Mouse (Mus musculus): ENCODE measurements around the gene Tmem179b. TPM values are rescaled to one million over a fixed set of nuclear protein-coding genes. Genes with fewer than 3 reads are reported as not detected.
"Not testable (repeated sequence)": the region's sequence is repeated elsewhere in the genome, so short reads cannot be mapped to it uniquely, and the experiment has no call there.

Gene Tmem179b
- polyA plus RNA-seq, 1 experiment from 2014 or later: 81.7 TPM

DNA sequence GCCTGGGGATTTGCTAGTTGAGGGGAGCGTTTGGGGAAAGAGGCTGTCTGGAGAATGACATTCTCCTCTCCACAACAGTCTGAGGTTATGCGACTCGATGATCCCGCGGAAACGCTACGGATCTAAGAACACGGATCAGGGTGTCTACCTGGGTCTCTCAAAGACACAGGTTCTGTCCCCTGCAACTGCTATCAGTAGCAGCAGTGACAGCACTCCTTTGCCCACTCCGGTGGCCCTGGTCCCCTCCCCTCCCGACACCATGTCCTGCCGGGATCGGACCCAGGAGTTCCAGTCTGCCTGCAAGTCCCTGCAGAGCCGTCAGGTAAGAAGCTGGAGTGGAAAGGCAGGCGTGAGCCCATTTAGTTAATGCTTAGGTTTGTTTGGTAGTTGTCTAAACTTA lies 32.1 kb downstream of the Tmem179b start:
- ATAC-seq (ENCODE audit: insufficient number of reproducible peaks, low FRiP score, low TSS enrichment, low read depth): no peak
- Histone ChIP-seq H3K4me3 (peak overlapping the region; percentile 88), H3K4me1 (peaks cover 28% of the 10 kb centered on the region), H3K27me3 (no peaks in the 10 kb centered on the region), H3K9ac (peak overlapping the region; percentile 90), H3K4me2 (peak overlapping the region; percentile 71), H3K27ac (peak overlapping the region; percentile 99), H3K36me3 (peaks cover 78% of the 10 kb centered on the region), H3K9me3 (no peaks in the 10 kb centered on the region)
- 18% methylated on average over 14 of the region's 14 CpGs for WGBS

DNA sequence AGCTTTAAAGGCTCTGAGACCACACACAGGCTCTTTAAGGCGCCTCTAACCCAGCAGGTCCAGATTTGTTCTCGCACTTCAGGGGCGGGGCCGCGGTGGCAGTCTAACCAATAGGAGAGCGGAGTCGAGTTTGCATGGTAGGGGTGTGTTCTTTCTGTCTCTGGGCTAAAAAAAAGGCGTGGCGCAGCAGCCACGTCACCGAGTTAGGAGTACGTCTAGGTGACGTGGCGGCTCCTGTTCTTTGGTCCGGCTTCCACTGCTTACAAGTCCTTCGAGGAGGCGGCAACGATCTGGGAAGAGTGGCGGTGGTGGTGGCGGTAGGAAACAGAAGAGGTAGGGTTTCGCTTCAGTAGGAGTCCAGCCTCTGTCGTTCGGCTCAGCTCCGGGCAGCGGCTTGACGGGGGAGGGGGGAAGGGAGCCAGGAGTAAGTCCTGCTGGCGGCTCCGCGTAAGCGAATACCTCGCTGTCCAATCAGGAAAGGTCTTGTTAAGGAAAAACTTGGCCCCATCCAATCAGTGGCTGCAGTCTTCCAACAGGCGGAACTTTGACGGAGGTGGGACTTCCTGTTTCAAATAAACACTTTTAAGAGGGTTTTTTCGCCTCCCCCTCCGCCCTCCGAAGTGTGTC lies 32.9 kb downstream of the Tmem179b start, which contains the start of gene Stx5a:
Gene Stx5a, plus strand, starts transcription at position 171 of the 627 bp plus-strand sequence.
- H3K9me3 ChIP-seq: no peaks in the 10 kb centered on the region
- peak within 1 kb of the TSS; percentile 88 for H3K4me3 ChIP-seq
- peak within 1 kb of the TSS; percentile 99 for H3K27ac ChIP-seq
- peak within 1 kb of the TSS; percentile 90 for H3K9ac ChIP-seq
- no peaks in the 10 kb centered on the region for H3K27me3 ChIP-seq
- peak within 1 kb of the TSS; percentile 71 for H3K4me2 ChIP-seq
- WGBS: under 1% methylated on average over 36 of the region's 36 CpGs
- ATAC-seq (ENCODE audit: insufficient number of reproducible peaks, low FRiP score, low TSS enrichment, low read depth): peak; percentile 96
- peaks cover 34% of the 10 kb centered on the region for H3K4me1 ChIP-seq
- peaks cover 70% of the 10 kb centered on the region for H3K36me3 ChIP-seq

DNA sequence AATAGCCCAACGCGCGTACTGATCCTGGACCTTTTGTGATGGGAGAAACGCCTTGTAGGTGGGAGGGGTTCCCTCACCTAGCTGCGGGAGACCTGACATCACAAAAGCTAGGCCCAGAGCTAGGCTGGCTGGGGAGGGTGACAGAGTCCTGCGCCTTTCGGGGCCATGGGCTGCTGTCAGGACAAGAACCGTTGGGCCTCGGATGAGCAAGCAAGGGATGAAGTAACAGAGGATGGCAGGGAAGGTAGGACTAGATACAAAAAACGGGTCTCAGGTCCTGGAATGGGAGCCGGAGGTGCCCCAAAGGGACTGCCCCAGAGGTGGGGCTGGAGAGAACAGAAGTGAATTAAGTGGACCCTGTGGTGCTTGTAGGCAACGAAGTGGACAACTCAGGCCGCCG lies 33.7 kb downstream of the Tmem179b start, which contains the start of gene 1700092M07Rik:
Gene 1700092M07Rik, plus strand, starts transcription at position 116 of the 400 bp plus-strand sequence.
- H3K27ac ChIP-seq: peak within 1 kb of the TSS; percentile 99
- WGBS: 66% methylated on average over 14 of the region's 14 CpGs
- H3K9ac ChIP-seq: peak within 1 kb of the TSS; percentile 90
- no peak; the same call in 1 of the 2 replicates for ATAC-seq (ENCODE audit: insufficient number of reproducible peaks, low FRiP score, low TSS enrichment, low read depth)
- H3K4me3 ChIP-seq: peak within 1 kb of the TSS; percentile 88
- peaks cover 63% of the 10 kb centered on the region for H3K36me3 ChIP-seq
- H3K4me2 ChIP-seq: peak within 1 kb of the TSS; percentile 45
- H3K9me3 ChIP-seq: no peaks in the 10 kb centered on the region
- no peaks in the 10 kb centered on the region for H3K27me3 ChIP-seq
- peaks cover 34% of the 10 kb centered on the region for H3K4me1 ChIP-seq

DNA sequence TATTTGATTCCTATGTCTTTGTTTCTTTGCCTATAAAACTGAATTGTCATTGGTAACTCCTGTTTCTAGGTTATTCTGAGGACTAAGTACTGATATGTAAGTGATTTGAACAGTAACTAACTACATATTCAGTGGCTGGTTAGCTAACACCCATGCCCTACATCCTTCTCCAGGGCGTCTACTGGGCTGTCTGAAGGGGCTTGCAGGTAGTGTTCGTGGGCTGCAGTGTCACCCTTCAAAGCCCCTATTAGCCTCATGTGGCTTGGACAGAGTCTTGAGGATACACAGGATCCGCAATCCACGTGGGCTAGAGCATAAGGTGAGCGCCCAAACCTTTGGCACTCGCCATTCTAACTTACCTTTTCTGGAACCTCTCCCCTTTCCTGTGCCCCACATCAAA lies 34.6 kb downstream of the Tmem179b start:
- H3K27ac ChIP-seq: no peak overlapping the region
- H3K4me1 ChIP-seq: peaks cover 40% of the 10 kb centered on the region
- no peaks in the 10 kb centered on the region for H3K9me3 ChIP-seq
- ATAC-seq (ENCODE audit: insufficient number of reproducible peaks, low FRiP score, low TSS enrichment, low read depth): no peak
- H3K36me3 ChIP-seq: peaks cover 53% of the 10 kb centered on the region
- H3K4me2 ChIP-seq: no peak overlapping the region
- H3K9ac ChIP-seq: no peak overlapping the region
- no peaks in the 10 kb centered on the region for H3K27me3 ChIP-seq
- H3K4me3 ChIP-seq: no peak overlapping the region
- WGBS: 95% methylated on average over 6 of the region's 6 CpGs

DNA sequence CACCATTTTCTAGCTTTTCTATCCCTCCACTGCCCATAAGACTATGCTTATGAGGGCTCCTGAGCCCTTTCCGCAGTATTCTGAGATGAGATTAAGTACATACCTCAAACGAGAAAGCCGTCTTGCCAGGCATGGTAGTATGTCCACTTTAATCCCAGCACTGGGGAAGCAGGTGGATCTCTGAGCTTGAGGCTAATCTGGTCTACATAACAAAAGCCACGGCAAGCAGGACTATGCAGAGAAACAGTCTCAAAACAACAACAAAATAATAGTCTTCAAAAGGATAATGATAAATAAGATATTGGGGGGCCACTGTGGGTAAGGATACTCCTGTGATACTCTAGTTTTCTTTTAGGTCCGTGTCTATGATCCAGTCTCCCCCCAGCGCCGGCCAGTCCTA lies 35.4 kb downstream of the Tmem179b start:
- no peak for ATAC-seq (ENCODE audit: insufficient number of reproducible peaks, low FRiP score, low TSS enrichment, low read depth)
- Histone ChIP-seq H3K27me3 (no peaks in the 10 kb centered on the region), H3K4me3 (no peak overlapping the region), H3K9ac (no peak overlapping the region), H3K4me1 (peaks cover 40% of the 10 kb centered on the region), H3K27ac (no peak overlapping the region), H3K9me3 (no peaks in the 10 kb centered on the region), H3K4me2 (no peak overlapping the region), H3K36me3 (peaks cover 47% of the 10 kb centered on the region)
- WGBS: 92% methylated on average over 7 of the region's 7 CpGs

DNA sequence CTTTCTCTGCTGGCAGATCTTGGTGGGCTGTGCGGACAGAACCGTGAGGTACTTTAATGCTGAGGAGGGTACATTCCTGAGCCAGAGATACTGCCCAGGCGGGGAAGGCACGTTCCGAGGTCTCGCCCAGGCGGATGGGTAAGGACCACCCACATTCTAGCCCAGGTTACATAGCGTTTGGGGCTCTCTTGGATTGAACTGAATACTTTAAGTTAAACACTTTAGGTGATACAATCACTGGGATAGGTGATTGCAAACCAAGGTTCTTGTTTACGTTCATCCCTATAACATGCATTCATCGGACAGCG lies 38.2 kb downstream of the Tmem179b start:
- Histone ChIP-seq H3K4me2 (peak overlapping the region; percentile 69), H3K36me3 (peaks cover 33% of the 10 kb centered on the region), H3K9ac (peak overlapping the region; percentile 69), H3K9me3 (no peaks in the 10 kb centered on the region), H3K4me3 (peak overlapping the region; percentile 84), H3K27me3 (no peaks in the 10 kb centered on the region), H3K27ac (peak overlapping the region; percentile 47), H3K4me1 (peaks cover 27% of the 10 kb centered on the region)
- no peak for ATAC-seq (ENCODE audit: insufficient number of reproducible peaks, low FRiP score, low TSS enrichment, low read depth)
- WGBS: 2% methylated on average over 11 of the region's 11 CpGs

DNA sequence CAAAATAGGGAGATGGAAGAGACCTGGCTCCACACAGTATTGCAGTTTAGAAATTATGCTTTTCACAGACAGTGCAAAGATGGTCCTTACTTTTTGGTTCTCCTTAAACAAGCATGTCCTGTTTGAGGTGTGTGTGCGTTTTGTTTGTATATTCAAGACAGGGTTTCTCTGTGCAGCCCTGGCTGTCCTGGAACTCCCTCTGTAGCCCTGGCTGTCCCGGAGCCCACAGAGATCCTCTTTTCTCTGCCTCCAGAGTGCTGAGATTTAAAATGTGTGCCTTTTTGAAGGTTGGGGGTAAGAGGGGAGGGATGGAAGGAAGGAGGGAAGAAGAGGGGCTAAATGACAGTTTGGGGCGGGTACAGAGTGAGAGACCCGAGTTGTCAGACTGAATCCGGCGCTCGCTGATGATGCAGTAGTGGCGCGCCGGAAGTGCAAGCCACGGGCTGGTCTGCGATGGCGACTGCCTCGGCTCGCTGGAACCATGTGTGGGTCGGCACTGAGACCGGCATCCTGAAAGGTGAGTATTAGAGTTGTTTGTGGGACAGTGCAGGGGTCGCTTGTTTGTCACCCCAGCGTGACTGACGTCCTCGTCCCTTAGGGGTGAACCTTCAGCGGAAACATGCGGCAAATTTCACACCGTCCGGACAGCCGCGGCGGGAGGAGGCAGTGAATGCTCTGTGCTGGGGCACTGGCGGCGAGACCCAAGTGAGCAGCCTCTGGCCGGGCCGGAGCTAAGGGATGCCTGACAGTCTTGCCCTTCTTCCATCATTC lies 38.7 kb downstream of the Tmem179b start, which contains the start of gene Wdr74:
Gene Wdr74, plus strand, starts transcription at position 439 of the 771 bp plus-strand sequence.
- under 1% methylated on average over 32 of the region's 32 CpGs for WGBS

DNA sequence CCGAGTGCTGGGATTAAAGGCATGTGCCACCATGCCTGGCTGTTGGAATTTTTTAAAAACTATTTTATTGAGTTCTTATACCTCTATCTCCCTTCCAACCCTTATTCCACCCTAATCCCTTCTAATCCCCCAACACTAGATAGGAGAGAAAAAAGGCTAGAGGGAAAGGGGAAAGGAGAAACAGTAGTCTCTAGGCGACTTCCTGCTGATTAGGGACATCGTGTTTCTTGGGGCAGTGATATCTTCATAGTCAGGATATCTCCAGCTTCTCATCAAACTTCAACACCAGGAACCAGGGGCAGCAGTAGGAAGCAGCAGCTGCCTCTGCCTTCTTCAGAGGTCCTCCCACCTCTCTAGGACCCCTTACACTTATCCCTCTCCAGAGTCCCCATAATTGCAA lies 39.9 kb downstream of the Tmem179b start:
- 72% methylated on average over 3 of the region's 3 CpGs for WGBS
- peaks cover 18% of the 10 kb centered on the region for H3K36me3 ChIP-seq
- ATAC-seq (ENCODE audit: insufficient number of reproducible peaks, low FRiP score, low TSS enrichment, low read depth): no peak
- H3K9ac ChIP-seq: no peak overlapping the region
- H3K27ac ChIP-seq: no peak overlapping the region
- no peaks in the 10 kb centered on the region for H3K9me3 ChIP-seq
- H3K4me3 ChIP-seq: no peak overlapping the region
- H3K27me3 ChIP-seq: no peaks in the 10 kb centered on the region
- H3K4me2 ChIP-seq: no peak overlapping the region
- peaks cover 18% of the 10 kb centered on the region; the same call in 1 of the 2 replicates for H3K4me1 ChIP-seq

More for the DNA sequence above, 38.7 kb downstream of the Tmem179b start, which contains the start of gene Wdr74:
- Histone ChIP-seq H3K36me3 (peaks cover 31% of the 10 kb centered on the region), H3K9ac (peak within 1 kb of the TSS; percentile 69), H3K4me3 (peak within 1 kb of the TSS; percentile 84), H3K27me3 (no peaks in the 10 kb centered on the region), H3K4me2 (peak within 1 kb of the TSS; percentile 69), H3K9me3 (no peaks in the 10 kb centered on the region), H3K4me1 (peaks cover 21% of the 10 kb centered on the region), H3K27ac (peak within 1 kb of the TSS; percentile 47)
- peak; percentile 90 for ATAC-seq (ENCODE audit: insufficient number of reproducible peaks, low FRiP score, low TSS enrichment, low read depth)

DNA sequence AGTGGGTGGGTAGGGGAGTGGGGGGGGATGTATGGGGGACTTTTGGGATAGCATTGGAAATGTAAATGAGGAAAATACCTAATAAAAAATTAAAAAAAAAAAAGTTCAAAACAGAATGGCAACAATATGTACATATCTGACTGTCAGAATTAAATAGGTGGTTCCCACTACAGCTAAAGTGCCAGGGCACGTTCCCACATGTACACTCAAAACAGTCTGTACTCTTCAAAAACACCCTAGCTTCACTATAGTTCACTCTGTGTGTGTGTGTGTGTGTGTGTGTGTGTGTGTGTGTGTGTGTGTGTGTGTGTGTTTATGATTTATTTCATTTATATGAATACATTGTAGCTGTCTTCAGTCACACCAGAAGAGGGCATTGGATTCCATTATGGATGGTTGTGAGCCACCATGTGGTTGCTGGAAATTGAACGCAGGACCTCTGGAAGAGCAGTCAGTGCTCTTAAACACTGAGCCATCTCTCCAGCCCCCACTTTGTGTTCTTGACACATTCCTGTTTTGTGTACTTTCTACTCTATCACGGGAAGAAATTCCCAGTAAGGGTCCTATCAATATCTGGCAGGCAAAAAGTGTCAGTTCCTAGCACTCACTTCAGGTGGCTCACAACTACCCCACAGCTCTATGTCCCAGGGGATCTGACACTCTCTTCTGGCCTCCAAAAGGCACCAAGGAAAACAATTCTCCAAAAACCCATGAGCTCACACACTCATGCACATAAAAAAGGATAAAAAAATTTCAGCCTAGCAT lies 45.8 kb downstream of the Tmem179b start:
- H3K27ac ChIP-seq; ATAC-seq (ENCODE audit: insufficient number of reproducible peaks, low FRiP score, low TSS enrichment, low read depth); H3K9me3 ChIP-seq; H3K27me3 ChIP-seq; H3K4me3 ChIP-seq; H3K4me2 ChIP-seq; H3K9ac ChIP-seq: not testable (repeated sequence)
- Histone ChIP-seq H3K36me3 (peaks cover 23% of the 10 kb centered on the region), H3K4me1 (peaks cover 19% of the 10 kb centered on the region)
- 43% methylated on average over 3 of the region's 3 CpGs for WGBS

DNA sequence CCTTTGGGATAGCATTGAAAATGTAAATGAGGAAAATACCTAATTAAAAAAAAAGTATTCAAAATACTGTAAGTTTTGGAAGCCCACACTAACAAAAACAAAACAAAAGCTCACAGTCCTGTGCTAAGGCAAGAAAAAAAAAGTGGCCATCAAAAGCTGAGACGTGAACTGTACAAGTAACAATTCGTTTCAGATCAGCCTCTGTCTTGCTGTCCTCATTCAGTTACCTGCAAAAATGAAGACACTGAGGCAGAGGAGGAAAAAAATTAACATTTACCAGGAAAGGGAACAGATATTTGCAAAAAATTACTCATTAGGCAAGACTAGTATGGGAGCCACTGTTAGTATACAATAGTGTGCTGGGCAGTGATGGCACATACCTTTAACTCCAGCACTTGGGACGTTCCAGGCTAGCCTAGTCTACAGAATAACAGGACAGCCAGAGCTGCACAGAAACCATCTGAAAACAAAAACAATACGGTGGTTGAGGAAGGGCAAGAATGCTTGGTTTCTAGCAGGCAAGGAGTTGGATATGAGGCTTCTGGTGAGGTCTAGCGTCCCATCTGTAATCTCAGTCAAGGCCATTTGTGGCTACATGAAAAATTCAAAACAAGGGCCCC lies 46.7 kb downstream of the Tmem179b start:
- no peak overlapping the region for H3K27ac ChIP-seq
- no peak overlapping the region for H3K4me3 ChIP-seq
- H3K36me3 ChIP-seq: peaks cover 23% of the 10 kb centered on the region
- H3K9ac ChIP-seq: no peak overlapping the region
- H3K9me3 ChIP-seq: no peaks in the 10 kb centered on the region
- H3K4me1 ChIP-seq: peaks cover 19% of the 10 kb centered on the region
- 21% methylated on average over 5 of the region's 5 CpGs for WGBS
- H3K4me2 ChIP-seq: no peak overlapping the region
- no peak for ATAC-seq (ENCODE audit: insufficient number of reproducible peaks, low FRiP score, low TSS enrichment, low read depth)
- H3K27me3 ChIP-seq: no peaks in the 10 kb centered on the region

DNA sequence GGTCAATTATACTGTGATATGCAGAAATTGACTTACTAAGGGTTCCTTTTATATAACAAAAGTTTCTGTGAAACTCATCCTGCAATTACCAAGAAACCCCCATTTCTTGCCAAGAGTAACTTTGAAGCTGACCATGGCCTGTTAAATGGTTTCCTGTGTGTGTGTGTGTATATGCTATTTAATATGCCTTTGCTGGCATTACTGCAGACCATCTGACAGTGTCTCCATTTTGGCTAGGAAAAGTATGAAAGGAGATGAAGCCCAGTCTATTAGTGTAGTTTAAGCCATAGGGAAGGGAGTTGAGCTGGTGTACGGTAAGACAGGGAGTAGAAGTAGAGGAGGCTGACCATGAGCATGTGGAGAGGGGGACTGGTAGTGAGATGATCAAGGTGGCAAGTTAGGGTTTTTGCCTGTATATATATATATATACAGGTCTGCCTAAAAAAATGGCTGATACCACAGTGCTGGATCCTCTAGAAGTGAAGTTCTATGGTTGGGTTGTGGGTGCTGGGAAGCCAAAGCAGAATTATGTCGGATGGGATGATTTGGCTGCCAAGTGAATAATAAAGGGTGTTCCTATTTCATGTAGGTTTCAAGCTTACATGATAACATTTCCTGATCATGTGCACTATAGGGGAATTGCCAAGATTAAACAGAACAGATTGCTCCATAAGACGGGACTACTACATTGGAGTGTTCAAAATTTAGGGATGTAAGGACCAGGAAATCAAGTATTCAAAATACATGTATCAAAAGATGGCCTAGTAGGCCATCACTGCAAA lies 47.5 kb downstream of the Tmem179b start:
- H3K9ac ChIP-seq: no peak overlapping the region
- no peaks in the 10 kb centered on the region for H3K27me3 ChIP-seq
- no peak overlapping the region for H3K4me2 ChIP-seq
- H3K4me1 ChIP-seq: peaks cover 26% of the 10 kb centered on the region
- H3K36me3 ChIP-seq: peaks cover 23% of the 10 kb centered on the region
- 19% methylated on average over 3 of the region's 3 CpGs for WGBS
- no peak overlapping the region for H3K27ac ChIP-seq
- H3K9me3 ChIP-seq: no peaks in the 10 kb centered on the region
- ATAC-seq (ENCODE audit: insufficient number of reproducible peaks, low FRiP score, low TSS enrichment, low read depth): no peak
- H3K4me3 ChIP-seq: no peak overlapping the region
